Mouse (Mus musculus): ENCODE measurements at regions not wholly inside any gene's neighbourhood (a gene's known extent, or its start where the extent isn't known, plus 50 kb on each side); places are given as distances from the start of the nearest gene placed in this dataset.

- no peak for DNase-seq (ENCODE audit: low spot score)
Measured at GRCm38 (mm10) chr16:76078219-76078618, 56.1 kb upstream of the Samsn1 start.

- no peak for DNase-seq (ENCODE audit: low spot score)
Measured at GRCm38 (mm10) chr16:76076231-76076630, 54.1 kb upstream of the Samsn1 start.

Data from yolk sac, embryonic 10.5 days (tissue).